Mouse (Mus musculus) adrenal gland, adult (tissue): ENCODE data around the gene Kcna5.

Experiments used
- DNase-seq, 2 experiments: peaks; one replicate each; pipeline ENCODE4 v3.0.0; 2022 to 2023; ENCODE audit warnings: low spot score in 1 of 2; ENCODE audit not compliant: inconsistent age in 2 of 2

The Kcna5 gene

DNA sequence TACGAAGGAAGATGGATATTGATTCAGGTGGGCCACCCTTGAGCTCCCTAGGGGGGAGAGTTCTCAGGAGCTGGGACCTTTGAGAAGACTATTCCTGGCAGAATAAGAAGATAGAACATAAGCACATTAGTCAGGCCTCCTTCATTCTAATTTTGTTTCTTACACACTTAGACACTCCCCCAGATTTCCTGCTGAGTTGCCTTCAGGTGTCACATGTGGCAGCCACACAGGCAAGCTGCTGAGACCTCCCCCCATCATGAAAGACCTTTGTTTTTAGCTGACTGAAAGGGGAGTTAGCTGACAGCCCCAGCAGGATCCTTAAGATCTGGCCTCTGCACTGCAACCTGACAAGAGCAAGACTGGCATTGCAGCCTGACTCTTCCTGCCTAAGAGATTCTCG is 2.3 kb upstream of the Kcna5 start:
- no peak for DNase-seq

GRCm38 (mm10) chr6:126536926-126537325 is 1.7 kb upstream of the Kcna5 start:
- no peak for DNase-seq

DNA sequence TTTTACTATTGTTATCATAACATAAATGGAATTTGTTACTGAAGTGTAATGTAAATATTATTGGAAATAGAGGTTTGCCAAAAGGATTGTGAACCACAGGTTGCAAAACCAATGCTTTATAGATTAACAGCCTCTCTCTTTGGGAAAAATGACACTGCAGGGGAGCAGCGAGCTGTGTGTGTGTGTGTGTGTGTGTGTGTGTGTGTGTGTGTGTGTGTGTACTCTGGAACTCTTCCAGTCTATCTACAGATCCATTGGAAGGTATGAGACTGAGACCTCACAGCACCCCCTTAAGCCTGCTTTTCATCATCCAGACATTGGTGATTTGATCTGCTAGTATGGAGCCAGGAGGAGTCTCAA is 679 bp upstream of the Kcna5 start:
- DNase-seq: no peak

GRCm38 (mm10) chr6:126534531-126535207 is 543 bp downstream of the Kcna5 start:
- DNase-seq: no peak

DNA sequence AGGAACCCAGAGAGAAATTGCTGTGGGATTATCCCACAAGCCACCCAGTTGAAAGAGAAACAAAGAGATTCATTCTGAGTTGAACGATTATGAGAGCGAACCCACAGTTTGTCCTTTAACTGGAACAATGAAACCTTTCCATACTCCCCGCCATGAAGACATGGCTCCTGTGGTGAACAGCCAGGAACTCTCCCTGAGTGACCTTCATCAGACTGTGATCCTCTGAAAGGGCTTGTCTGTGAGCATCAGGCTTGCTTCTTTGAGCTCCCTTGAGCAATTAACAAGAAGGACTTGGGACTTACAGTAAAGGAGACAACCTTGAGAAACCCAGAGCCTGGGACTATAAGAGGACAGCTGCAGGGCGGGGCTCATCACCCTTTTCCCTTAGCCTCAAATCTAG is 3.9 kb downstream of the Kcna5 start:
- no peak for DNase-seq

DNA sequence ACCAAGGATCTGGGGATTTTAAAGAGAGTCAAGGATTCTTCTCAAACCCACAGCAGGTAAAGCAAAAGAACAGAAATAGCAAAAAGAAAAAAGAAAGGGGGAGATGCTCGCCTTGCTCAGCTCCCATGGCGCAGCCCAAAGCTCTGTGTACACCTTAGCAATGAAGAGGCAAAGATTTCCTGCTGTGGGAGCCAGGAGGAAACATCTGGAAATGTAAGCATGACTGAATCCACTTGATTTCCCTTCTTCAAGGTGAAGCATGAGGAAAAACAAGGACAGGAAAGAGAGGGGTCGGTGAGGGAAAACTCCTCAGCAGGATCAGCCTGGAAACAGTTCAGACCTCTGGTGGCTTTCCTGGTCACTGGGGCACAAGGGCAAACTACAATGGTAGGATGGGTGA is 5.2 kb downstream of the Kcna5 start:
- no peak for DNase-seq

GRCm38 (mm10) chr6:126514720-126515119 is 20.5 kb downstream of the Kcna5 start:
- no peak for DNase-seq

- DNase-seq: no peak
Measured at GRCm38 (mm10) chr6:126513714-126514248, 21.4 kb downstream of the Kcna5 start.

GRCm38 (mm10) chr6:126513154-126513553 is 22.1 kb downstream of the Kcna5 start:
- DNase-seq: peak; percentile 15 to 60

- no peak for DNase-seq
Measured at GRCm38 (mm10) chr6:126508671-126509070, 26.5 kb downstream of the Kcna5 start.

DNA sequence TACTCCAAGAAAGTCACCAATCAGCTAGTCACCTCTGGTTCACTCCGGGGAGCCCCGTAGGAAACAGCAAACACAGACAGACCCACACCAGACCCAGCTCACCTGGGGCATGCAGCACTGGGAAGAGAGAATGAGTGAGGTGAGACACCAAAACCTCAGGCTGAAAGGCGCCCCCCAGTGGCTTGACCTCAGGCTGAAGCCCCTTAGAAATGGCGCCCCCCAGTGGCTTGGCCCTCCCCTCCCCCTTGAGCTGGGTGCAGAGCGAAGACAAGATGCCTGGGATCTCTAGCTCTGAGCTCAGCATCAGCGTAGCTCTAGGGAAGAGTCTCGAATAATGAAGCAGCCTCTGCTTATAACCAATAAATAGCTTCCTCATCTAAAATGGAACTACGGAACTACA is 31.3 kb downstream of the Kcna5 start:
- DNase-seq: no peak

DNA sequence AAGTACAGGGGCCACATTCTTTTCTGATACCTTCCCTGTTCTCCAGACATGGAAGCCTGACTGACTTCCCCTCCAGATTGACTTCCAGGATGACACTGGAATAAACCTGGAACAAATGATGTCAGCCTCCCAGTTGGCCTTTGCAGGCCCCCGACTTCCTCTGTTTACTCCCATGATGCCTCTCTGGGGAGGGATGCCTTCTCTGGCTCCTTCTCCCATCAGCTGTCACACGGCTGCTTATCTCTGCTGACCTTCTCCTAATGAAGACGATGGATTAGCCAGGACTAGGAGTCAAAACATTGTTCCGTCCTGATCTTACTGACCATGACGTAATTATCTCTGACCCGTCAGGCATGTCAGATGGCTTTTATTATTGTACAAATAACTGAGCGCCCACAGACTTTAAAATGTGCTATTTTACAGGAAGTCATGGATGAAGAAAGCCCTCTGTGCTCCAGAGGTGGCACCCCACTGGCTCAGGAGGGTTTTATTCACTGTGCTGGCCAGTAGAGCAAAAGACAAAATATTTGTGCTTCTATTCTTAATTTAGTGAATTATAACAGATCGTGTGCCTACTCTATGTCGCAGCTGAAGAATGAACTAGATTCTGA is 32.4 kb downstream of the Kcna5 start:
- DNase-seq: peak; percentile 16 to 22

- no peak for DNase-seq
Measured at GRCm38 (mm10) chr6:126500985-126501384, 34.2 kb downstream of the Kcna5 start.

GRCm38 (mm10) chr6:126500088-126500487 is 35.1 kb downstream of the Kcna5 start:
- DNase-seq: peak; percentile 73 to 91

DNA sequence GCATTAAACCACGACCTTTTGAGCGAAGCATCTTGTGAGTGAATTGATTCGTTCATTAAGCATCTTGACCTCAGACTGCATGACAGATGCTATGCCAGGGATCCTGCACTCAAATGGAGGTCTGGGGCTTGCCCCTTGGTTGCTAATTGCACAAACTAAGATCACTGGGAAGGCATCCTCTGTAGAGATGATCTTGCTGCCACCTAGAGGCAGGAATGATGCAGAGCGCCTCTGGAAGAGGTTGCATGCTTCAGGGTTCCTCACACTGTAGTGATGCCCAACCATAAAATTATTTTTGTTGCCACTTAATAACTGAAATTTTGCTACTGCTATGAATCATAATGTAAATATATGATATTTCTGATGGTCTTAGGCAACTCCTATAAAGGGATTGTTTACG is 37.3 kb downstream of the Kcna5 start:
- DNase-seq: peak; percentile 29 to 82

DNA sequence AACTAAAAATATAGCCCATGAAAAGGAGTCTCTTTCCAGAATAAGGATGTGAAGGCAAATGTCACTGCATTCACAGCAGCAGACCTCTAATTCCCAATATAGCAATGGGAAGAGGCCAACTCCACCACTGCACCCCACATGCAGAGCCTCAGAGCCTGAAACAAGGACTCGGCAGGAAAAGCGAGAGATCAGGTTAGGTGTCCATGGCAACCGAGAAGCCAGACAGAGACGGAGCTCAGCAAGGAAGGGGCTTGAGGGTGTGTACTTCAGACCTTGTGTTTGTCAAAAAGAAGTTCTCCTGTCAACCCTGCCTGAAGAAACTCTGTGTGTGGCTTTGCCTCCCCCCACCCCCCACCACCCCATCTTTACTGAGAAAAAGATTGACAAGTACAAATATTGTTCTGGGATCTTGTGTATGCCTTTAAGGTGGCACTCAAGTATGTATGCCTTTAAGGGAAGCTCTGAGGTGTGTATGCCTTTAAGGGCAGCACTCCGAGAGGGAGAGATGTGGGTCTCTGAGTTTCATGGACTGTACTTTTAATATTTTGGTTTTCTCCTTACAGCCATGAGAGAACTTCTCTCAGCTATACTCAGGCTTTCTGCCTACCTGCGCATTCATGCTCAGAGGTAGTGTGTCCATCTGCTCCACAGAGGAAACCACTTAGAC is 37.9 kb downstream of the Kcna5 start:
- DNase-seq: no peak

GRCm38 (mm10) chr6:126487136-126487535 is 48.1 kb downstream of the Kcna5 start:
- peak in 1 of 2 experiments; percentile 56 for DNase-seq

DNA sequence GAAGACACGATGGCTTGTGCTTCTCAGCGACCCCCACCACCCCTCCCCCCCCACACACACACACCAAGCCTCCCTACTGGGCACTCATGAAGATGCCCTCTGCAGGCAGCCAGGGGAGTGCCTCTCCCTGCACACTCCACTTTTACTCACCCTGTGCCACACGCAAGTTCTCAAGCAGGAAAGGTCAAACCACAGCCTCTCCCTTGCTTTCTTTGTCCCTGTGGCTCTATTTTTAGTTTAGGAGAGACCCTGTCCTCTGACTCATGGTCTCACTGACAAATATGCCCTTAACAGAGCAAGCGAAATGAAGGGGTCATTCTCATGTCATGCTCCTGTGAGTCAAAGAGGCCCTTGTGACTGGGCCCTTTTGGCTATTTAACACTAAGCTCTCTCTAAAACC is 50.3 kb downstream of the Kcna5 start:
- DNase-seq: peak; percentile 69 to 81

- no peak for DNase-seq
Measured at GRCm38 (mm10) chr6:126483264-126483867, 51.8 kb downstream of the Kcna5 start.
